Mouse (Mus musculus): ENCODE measurements at regions not wholly inside any gene's neighbourhood (a gene's known extent, or its start where the extent isn't known, plus 50 kb on each side); places are given as distances from the start of the nearest gene placed in this dataset.

DNA sequence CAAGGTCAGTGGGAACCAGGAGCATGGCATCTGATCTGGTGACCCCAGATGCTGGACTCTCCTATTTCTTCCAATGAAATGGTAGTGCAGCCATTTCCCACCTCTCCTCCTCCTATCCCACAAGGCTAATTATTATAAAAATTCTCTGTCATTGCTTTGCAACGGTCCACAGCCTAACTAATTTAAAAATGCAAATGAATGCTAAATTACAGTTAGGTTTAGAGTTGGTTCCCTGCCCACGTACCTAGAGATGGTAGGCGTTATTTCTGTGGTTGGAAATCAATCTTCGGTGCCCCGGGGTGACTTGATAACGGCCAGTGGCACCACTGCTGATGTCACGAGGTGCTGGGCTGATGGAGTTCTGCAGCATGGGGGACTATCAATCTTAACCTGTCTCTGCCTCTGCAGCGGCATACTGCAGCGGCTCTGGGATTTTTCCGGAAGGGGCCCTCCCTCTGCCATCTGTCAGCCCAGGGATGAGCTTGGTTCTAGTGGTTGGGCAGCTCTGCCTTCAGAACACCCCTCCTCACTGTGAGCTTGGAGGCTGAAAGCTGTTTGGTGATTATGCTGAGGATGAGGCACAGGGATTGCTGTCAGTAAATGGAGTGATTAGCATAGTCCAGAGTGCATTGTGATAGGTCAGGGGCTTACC lies 66.5 kb downstream of the Nmur2 start:
- 44% methylated on average over 10 of the region's 10 CpGs for WGBS
- H3K4me1 ChIP-seq (ENCODE audit: control insufficient read depth, insufficient read depth, low read length) = no peaks in the 10 kb centered on the region
- no peak overlapping the region for H3K27ac ChIP-seq
- H3K27me3 ChIP-seq (ENCODE audit: control insufficient read depth, insufficient read depth, low read length) = peaks cover 2% of the 10 kb centered on the region; the same call in 1 of the 2 replicates
- DNase-seq = no peak
- no peak for TF ChIP-seq EP300 (IDR thresholded peaks at IDR 0.05; ENCODE audit: insufficient read depth, low read depth, low read length)
- TF ChIP-seq CTCF (IDR thresholded peaks at IDR 0.05) = no peak
- no peak for TF ChIP-seq POLR2A (IDR thresholded peaks at IDR 0.05; ENCODE audit: insufficient read depth, low read depth, low read length)
- no peaks in the 10 kb centered on the region for H3K36me3 ChIP-seq (ENCODE audit: control insufficient read depth, insufficient read depth, low read length)
- intact Hi-C loops (cut with DNase I) = no loop called here
- H3K79me2 ChIP-seq (replicated peaks; ENCODE audit: control insufficient read depth, insufficient read depth, low read length) = no peaks in the 10 kb centered on the region
- no peak overlapping the region for H3K4me3 ChIP-seq
- H3K9ac ChIP-seq (ENCODE audit: low read depth, low read length) = no peak overlapping the region

- no peak for TF ChIP-seq CTCF (IDR thresholded peaks at IDR 0.05)
- no peak for TF ChIP-seq POLR2A (IDR thresholded peaks at IDR 0.05; ENCODE audit: insufficient read depth, low read depth, low read length)
- TF ChIP-seq EP300 (IDR thresholded peaks at IDR 0.05; ENCODE audit: insufficient read depth, low read depth, low read length) = no peak
- H3K9ac ChIP-seq (ENCODE audit: low read depth, low read length) = no peak overlapping the region
- no peak overlapping the region for H3K4me3 ChIP-seq
- H3K4me1 ChIP-seq (ENCODE audit: control insufficient read depth, insufficient read depth, low read length) = no peaks in the 10 kb centered on the region
- intact Hi-C loops (cut with DNase I) = no loop called here
- peaks cover 1% of the 10 kb centered on the region; the same call in 1 of the 2 replicates for H3K27me3 ChIP-seq (ENCODE audit: control insufficient read depth, insufficient read depth, low read length)
- no peaks in the 10 kb centered on the region for H3K36me3 ChIP-seq (ENCODE audit: control insufficient read depth, insufficient read depth, low read length)
- no peak for DNase-seq
- no peaks in the 10 kb centered on the region for H3K79me2 ChIP-seq (replicated peaks; ENCODE audit: control insufficient read depth, insufficient read depth, low read length)
- no peak overlapping the region for H3K27ac ChIP-seq
Measured at GRCm38 (mm10) chr11:55966580-55966979, 74.2 kb downstream of the Nmur2 start.

- H3K9ac ChIP-seq (ENCODE audit: low read depth, low read length) = no peak overlapping the region
- TF ChIP-seq CTCF (IDR thresholded peaks at IDR 0.05) = no peak
- TF ChIP-seq EP300 (IDR thresholded peaks at IDR 0.05; ENCODE audit: insufficient read depth, low read depth, low read length) = no peak
- no peak for TF ChIP-seq POLR2A (IDR thresholded peaks at IDR 0.05; ENCODE audit: insufficient read depth, low read depth, low read length)
- H3K36me3 ChIP-seq (ENCODE audit: control insufficient read depth, insufficient read depth, low read length) = no peaks in the 10 kb centered on the region
- 19% methylated on average over 1 of the region's 1 CpGs for WGBS
- H3K4me3 ChIP-seq = no peak overlapping the region
- H3K27me3 ChIP-seq (ENCODE audit: control insufficient read depth, insufficient read depth, low read length) = peaks cover 1% of the 10 kb centered on the region; the same call in 1 of the 2 replicates
- no peak for DNase-seq
- no peaks in the 10 kb centered on the region for H3K79me2 ChIP-seq (replicated peaks; ENCODE audit: control insufficient read depth, insufficient read depth, low read length)
- H3K4me1 ChIP-seq (ENCODE audit: control insufficient read depth, insufficient read depth, low read length) = no peaks in the 10 kb centered on the region
- no peak overlapping the region for H3K27ac ChIP-seq
- intact Hi-C loops (cut with DNase I) = no loop called here
Measured at GRCm38 (mm10) chr11:55958372-55958771, 82.4 kb downstream of the Nmur2 start.

DNA sequence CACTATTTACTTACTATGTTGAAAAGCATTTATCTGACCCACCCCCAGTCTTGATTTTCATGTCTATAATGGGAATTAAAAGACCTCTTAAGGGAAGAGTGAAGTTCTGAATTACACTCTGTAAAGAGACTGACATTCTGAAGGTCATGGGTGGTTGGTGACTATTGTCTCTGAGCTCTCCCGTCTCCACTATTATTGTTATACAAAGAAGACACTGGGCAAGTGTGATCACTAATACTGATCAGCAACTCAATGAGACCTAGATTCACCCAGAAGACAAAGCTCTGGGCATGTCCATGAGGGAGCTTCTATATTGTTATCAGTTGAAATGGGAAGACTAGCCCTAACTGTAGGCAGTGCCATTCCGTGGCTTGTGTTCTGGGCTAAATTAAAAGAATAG lies 83.5 kb downstream of the Nmur2 start:
- TF ChIP-seq CTCF (IDR thresholded peaks at IDR 0.05) (no peak), EP300 (IDR thresholded peaks at IDR 0.05; ENCODE audit: insufficient read depth, low read depth, low read length) (no peak), POLR2A (IDR thresholded peaks at IDR 0.05; ENCODE audit: insufficient read depth, low read depth, low read length) (no peak)
- H3K36me3 ChIP-seq (ENCODE audit: control insufficient read depth, insufficient read depth, low read length) = no peaks in the 10 kb centered on the region
- no peak overlapping the region for H3K27ac ChIP-seq
- no peaks in the 10 kb centered on the region for H3K4me1 ChIP-seq (ENCODE audit: control insufficient read depth, insufficient read depth, low read length)
- DNase-seq = no peak
- 70% methylated on average over 2 of the region's 2 CpGs for WGBS
- H3K27me3 ChIP-seq (ENCODE audit: control insufficient read depth, insufficient read depth, low read length) = no peaks in the 10 kb centered on the region
- intact Hi-C loops (cut with DNase I) = no loop called here
- no peak overlapping the region for H3K9ac ChIP-seq (ENCODE audit: low read depth, low read length)
- no peak overlapping the region for H3K4me3 ChIP-seq
- H3K79me2 ChIP-seq (replicated peaks; ENCODE audit: control insufficient read depth, insufficient read depth, low read length) = no peaks in the 10 kb centered on the region

DNA sequence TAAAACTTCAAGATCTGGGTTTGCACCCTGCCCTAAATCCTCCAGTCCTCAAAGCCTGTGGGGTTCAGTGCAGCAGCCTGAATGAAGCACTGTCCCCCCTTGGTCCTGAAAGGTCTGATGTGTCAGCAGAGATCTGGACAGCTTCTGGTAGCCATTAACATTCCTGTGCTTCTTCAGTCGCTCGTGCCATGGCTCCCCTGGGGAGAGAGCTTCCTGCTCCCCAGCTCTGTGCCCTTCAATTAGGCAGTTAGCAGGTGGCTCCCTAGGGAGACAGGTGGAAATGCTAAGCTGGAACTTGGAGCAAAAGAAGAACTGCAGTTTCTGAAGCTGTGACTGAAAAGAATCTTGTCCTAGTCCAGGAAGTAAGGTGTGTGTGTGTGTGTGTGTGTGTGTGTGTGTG lies 87.1 kb downstream of the Nmur2 start:
- no peaks in the 10 kb centered on the region for H3K36me3 ChIP-seq (ENCODE audit: control insufficient read depth, insufficient read depth, low read length)
- H3K9ac ChIP-seq (ENCODE audit: low read depth, low read length) = no peak overlapping the region
- no peaks in the 10 kb centered on the region for H3K4me1 ChIP-seq (ENCODE audit: control insufficient read depth, insufficient read depth, low read length)
- no peaks in the 10 kb centered on the region for H3K27me3 ChIP-seq (ENCODE audit: control insufficient read depth, insufficient read depth, low read length)
- intact Hi-C loops (cut with DNase I) = no loop called here
- no peak overlapping the region for H3K4me3 ChIP-seq
- TF ChIP-seq POLR2A (IDR thresholded peaks at IDR 0.05; ENCODE audit: insufficient read depth, low read depth, low read length) (no peak), CTCF (IDR thresholded peaks at IDR 0.05) (no peak), EP300 (IDR thresholded peaks at IDR 0.05; ENCODE audit: insufficient read depth, low read depth, low read length) (no peak)
- no peaks in the 10 kb centered on the region for H3K79me2 ChIP-seq (replicated peaks; ENCODE audit: control insufficient read depth, insufficient read depth, low read length)
- no peak overlapping the region for H3K27ac ChIP-seq
- no peak for DNase-seq
- WGBS = 0% methylated on average over 2 of the region's 2 CpGs

- H3K4me1 ChIP-seq (ENCODE audit: control insufficient read depth, insufficient read depth, low read length) = no peaks in the 10 kb centered on the region
- WGBS = 63% methylated on average over 3 of the region's 3 CpGs
- no peaks in the 10 kb centered on the region for H3K36me3 ChIP-seq (ENCODE audit: control insufficient read depth, insufficient read depth, low read length)
- no peak overlapping the region for H3K4me3 ChIP-seq
- no peaks in the 10 kb centered on the region for H3K27me3 ChIP-seq (ENCODE audit: control insufficient read depth, insufficient read depth, low read length)
- no peak for TF ChIP-seq EP300 (IDR thresholded peaks at IDR 0.05; ENCODE audit: insufficient read depth, low read depth, low read length)
- no peak for TF ChIP-seq CTCF (IDR thresholded peaks at IDR 0.05)
- no peak for TF ChIP-seq POLR2A (IDR thresholded peaks at IDR 0.05; ENCODE audit: insufficient read depth, low read depth, low read length)
- H3K27ac ChIP-seq = no peak overlapping the region
- intact Hi-C loops (cut with DNase I) = no loop called here
- DNase-seq = no peak
- H3K9ac ChIP-seq (ENCODE audit: low read depth, low read length) = no peak overlapping the region
- H3K79me2 ChIP-seq (replicated peaks; ENCODE audit: control insufficient read depth, insufficient read depth, low read length) = no peaks in the 10 kb centered on the region
Measured at GRCm38 (mm10) chr11:55949596-55949995, 91.2 kb downstream of the Nmur2 start.
